Mouse (Mus musculus) lung, embryonic 16.5 days (tissue): ENCODE data around the gene Pnpla3. TPM values are rescaled to one million over a fixed set of nuclear protein-coding genes. Genes with fewer than 3 reads are reported as not detected.

Experiments
- ATAC-seq: fragments of 200-750 bp; cut with Nextera tagmentation; 2 replicates; pipeline ENCODE4 v1.8.0; 2017; ENCODE audit warnings: low read depth, mild to moderate bottlenecking, moderate library complexity
- H3K27ac ChIP-seq: fragments of 300-500 bp; sonication (generic); 2 replicates; pipeline ENCODE4 v1.5.1; 2014; ENCODE audit warnings: mild to moderate bottlenecking, control low read depth, low read length
- H3K27me3 ChIP-seq: fragments of 300-500 bp; sonication (generic); 2 replicates; pipeline ENCODE4 v1.6.1; 2014; ENCODE audit warnings: low read depth, low read length, mixed read lengths; ENCODE audit not compliant: control insufficient read depth, insufficient read depth
- H3K36me3 ChIP-seq: fragments of 300-500 bp; sonication (generic); 2 replicates; pipeline ENCODE4 v1.6.1; 2014; ENCODE audit warnings: low read length; ENCODE audit not compliant: control insufficient read depth, insufficient read depth
- H3K4me1 ChIP-seq: fragments of 300-500 bp; sonication (generic); replicated peaks from 2 replicates; pipeline ENCODE4 v1.6.1; 2014; ENCODE audit warnings: low read length, mixed read lengths; ENCODE audit not compliant: control insufficient read depth, insufficient read depth
- H3K4me2 ChIP-seq: fragments of 300-500 bp; sonication (generic); 2 replicates; pipeline ENCODE4 v1.6.1; 2014; ENCODE audit warnings: low read depth, low read length, control low read depth
- H3K4me3 ChIP-seq: fragments of 300-500 bp; sonication (generic); 2 replicates; pipeline ENCODE4 v1.5.1; 2014; ENCODE audit warnings: mild to moderate bottlenecking, low read length, control low read depth
- H3K9ac ChIP-seq: fragments of 300-500 bp; sonication (generic); 2 replicates; pipeline ENCODE4 v1.6.1; 2014; ENCODE audit warnings: low read length, control low read depth
- H3K9me3 ChIP-seq: fragments of 300-500 bp; sonication (generic); 2 replicates; pipeline ENCODE4 v1.6.1; 2016; ENCODE audit warnings: low read length; ENCODE audit not compliant: control insufficient read depth
- WGBS: fragments of 180-500 bp; shearing (Covaris S2); extraction: QIAGEN DNeasy Blood & Tissue Kit; methylation state at CpG from one replicate; pipeline ENCODE4 v1.1.7; 2014; 5-methylcytosine and 5-hydroxymethylcytosine counted together
- polyA plus RNA-seq: library from polyadenylated mRNA; unstranded; fragments of >200 nt; fragmentation: Nextera tagmentation; extraction: Ambion mirVana; gene quantifications from 2 replicates; pipeline ENCODE4 v1.2.1, GENCODE M21; 2015

Pnpla3 gene
- polyA plus RNA-seq, 1 experiment from 2014 or later, result not detected

DNA sequence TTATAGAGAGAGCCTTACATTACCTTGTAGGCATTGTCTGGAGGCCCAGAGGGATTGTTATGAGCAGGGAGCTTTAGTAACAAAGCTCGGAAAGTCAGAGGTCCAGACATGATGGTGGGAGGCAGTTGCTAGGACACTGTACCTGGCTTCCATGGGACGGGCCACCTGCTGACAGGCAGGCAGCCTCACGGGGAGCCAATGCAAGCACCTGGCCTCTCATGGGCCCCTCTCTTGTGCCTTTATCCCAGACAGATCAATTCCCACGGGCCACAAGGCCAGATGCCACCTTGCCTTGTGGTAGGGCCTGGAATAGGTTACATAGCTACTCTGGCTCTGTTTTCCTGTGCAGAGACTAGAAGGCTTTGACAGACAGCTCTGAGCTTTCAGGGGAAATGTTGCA is 43.9 kb downstream of the Pnpla3 start:
- no peak overlapping the region for H3K9ac ChIP-seq
- no peak overlapping the region for H3K4me2 ChIP-seq
- H3K27ac ChIP-seq, result no peak overlapping the region
- H3K4me3 ChIP-seq, result no peak overlapping the region
- H3K27me3 ChIP-seq, result no peaks in the 10 kb centered on the region
- WGBS, result 82% methylated on average over 4 of the region's 4 CpGs
- H3K9me3 ChIP-seq, result no peaks in the 10 kb centered on the region
- H3K36me3 ChIP-seq, result peaks cover 35% of the 10 kb centered on the region
- ATAC-seq, result no peak
- H3K4me1 ChIP-seq, result 0 out of 2 replicates have a peak, but pooled peaks cover 4% of the 10 kb centered on the region

DNA sequence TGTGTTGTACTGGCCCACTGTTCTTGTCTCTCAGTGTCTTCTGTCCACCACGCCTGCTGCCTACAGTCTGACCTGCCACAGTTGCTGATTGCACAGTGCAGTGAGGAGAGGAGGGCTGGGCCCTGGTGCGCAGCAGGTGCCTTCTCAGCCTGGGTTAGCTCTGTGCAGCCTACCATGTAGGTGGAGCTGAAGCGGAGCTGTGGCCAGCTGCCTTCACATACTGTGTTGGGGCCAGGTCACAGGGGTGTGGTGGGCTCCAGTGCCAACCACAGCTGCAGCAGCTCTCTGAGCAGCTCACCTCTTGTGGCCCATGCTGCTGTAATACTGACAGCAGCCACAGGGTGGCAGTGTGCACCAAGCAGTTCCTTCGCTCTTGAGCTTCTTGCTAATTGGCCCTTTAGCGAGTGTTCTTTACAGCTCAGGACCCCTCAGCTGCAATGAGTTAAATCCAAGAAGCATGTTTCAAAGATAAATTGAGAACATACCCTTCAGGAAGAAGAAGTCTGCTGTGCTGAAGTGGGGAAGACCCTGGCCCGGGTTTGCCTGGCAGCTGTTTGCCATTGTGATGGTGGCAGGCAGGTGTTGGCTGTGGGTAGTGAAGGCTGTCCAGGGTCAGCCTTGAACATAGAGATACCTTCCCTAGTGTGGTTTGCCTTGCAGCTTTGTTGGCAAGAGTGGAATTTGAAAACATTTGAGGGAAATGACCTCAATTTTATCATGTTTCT is 44.6 kb downstream of the Pnpla3 start:
- Histone ChIP-seq H3K4me1 (0 out of 2 replicates have a peak, but pooled peaks cover 4% of the 10 kb centered on the region), H3K9ac (no peak overlapping the region), H3K4me3 (no peak overlapping the region), H3K36me3 (peaks cover 30% of the 10 kb centered on the region), H3K4me2 (no peak overlapping the region), H3K27ac (no peak overlapping the region), H3K9me3 (no peaks in the 10 kb centered on the region), H3K27me3 (no peaks in the 10 kb centered on the region)
- peak; percentile 55 for ATAC-seq
- 44% methylated on average over 6 of the region's 6 CpGs for WGBS

DNA sequence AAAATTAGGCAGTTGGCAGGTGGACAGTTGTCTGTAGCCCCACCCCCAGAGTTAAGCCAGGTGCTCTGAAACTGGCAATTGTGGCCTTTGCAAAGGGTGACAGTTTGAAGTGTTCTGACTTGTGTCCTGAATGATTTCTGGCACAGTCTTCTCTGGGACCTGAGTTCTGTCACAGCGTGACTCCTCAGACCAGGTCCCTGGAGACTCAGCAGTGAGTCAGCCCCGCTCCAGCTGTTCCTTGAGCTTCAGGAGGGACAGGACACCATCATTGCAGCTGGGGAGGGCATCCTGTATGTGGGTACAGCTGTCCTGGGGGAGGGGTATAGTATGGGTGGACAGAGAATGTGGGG is 45.1 kb downstream of the Pnpla3 start:
- H3K27ac ChIP-seq, result no peak overlapping the region
- peaks cover 28% of the 10 kb centered on the region for H3K36me3 ChIP-seq

DNA sequence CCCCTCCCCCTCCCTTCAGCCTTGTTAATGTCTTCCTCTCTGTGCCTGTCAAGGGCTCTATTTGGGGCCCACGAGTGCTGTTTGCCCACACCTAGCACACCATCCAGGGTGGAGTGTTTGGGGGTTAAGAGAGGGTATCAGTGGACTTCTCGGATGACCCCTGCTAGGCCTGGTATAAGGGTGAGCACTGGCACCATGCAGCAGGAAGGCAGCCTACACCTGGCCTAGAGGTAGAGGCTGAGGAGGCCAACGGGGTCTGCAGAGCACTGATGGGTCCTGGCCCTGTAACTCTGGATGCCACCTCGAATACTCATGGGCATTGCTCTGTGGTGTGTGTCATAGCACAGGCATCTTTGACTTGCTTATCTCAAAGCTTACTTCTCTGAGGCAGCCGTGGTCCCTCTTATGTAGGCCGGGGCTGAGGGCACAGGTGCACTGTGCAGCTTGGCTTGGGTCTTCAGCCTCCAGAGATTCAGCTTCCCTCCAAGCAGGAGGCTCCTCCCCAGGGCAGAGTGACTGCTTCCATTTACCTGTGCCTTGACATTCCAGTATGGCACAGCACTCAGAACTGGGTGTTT is 45.6 kb downstream of the Pnpla3 start:
- H3K4me1 ChIP-seq, result 0 out of 2 replicates have a peak, but pooled peaks cover 4% of the 10 kb centered on the region
- ATAC-seq, result no peak
- H3K27ac ChIP-seq, result no peak overlapping the region
- H3K4me3 ChIP-seq, result no peak overlapping the region
- peaks cover 2% of the 10 kb centered on the region; the same call in 1 of the 2 replicates for H3K27me3 ChIP-seq
- no peak overlapping the region for H3K4me2 ChIP-seq
- WGBS, result 81% methylated on average over 6 of the region's 6 CpGs
- H3K9me3 ChIP-seq, result no peaks in the 10 kb centered on the region
- no peak overlapping the region for H3K9ac ChIP-seq
- H3K36me3 ChIP-seq, result peaks cover 25% of the 10 kb centered on the region

More for the DNA sequence above, 45.1 kb downstream of the Pnpla3 start:
- Histone ChIP-seq H3K4me1 (0 out of 2 replicates have a peak, but pooled peaks cover 4% of the 10 kb centered on the region), H3K27me3 (no peaks in the 10 kb centered on the region; the same call in 1 of the 2 replicates), H3K4me3 (no peak overlapping the region), H3K4me2 (no peak overlapping the region), H3K9ac (no peak overlapping the region), H3K9me3 (no peaks in the 10 kb centered on the region)
- WGBS, result 95% methylated on average over 2 of the region's 2 CpGs
- no peak for ATAC-seq

DNA sequence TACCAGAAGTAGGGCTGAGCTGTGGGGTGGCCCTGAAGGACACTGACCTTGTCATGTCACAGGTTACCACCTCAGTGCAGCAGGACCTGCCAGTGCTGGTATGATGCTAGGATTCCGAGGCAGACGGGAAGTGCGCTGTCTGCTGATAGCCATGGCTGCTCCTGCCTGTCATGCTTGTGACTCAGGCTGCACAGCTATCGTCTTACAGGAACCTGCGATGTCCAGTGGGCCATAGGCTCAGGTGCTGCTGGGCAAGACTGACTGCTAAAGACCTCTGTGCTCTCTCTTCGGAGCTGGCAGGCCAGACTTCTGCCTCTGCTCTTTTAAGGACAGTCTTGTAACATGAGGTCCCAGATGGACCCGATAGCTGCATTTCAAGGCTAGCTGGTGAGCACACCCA is 46.8 kb downstream of the Pnpla3 start:
- Histone ChIP-seq H3K36me3 (peaks cover 23% of the 10 kb centered on the region), H3K4me1 (peaks cover 7% of the 10 kb centered on the region; the same call in 1 of the 2 replicates), H3K4me3 (no peak overlapping the region), H3K27ac (no peak overlapping the region), H3K27me3 (peaks cover 2% of the 10 kb centered on the region; the same call in 1 of the 2 replicates), H3K4me2 (no peak overlapping the region), H3K9me3 (no peaks in the 10 kb centered on the region), H3K9ac (no peak overlapping the region)
- no peak for ATAC-seq
- WGBS, result 84% methylated on average over 7 of the region's 7 CpGs

DNA sequence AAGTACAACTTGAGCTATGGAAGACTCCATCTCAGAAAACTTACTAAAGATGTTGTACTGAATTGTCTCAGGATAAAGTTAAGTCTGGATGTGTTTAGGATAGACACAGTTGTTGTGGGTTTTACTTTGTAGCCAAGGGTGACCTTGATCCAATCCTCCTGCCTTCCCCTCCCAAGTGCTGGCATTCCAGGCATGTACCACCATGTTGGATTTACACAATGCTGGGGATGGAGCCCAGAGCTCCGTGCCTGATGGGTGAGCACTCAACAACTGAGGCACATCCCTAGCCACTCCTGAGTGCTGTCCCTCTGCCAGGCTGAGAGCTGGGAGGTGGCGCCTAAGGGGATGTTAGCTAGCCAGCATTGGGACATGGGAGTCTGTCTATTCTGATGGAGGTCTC is 47.6 kb downstream of the Pnpla3 start:
- no peak overlapping the region for H3K9ac ChIP-seq
- no peak overlapping the region for H3K27ac ChIP-seq
- no peak overlapping the region for H3K4me2 ChIP-seq
- H3K4me1 ChIP-seq, result peaks cover 4% of the 10 kb centered on the region; the same call in 1 of the 2 replicates
- ATAC-seq, result no peak
- H3K27me3 ChIP-seq, result peaks cover 2% of the 10 kb centered on the region; the same call in 1 of the 2 replicates
- no peak overlapping the region for H3K4me3 ChIP-seq
- H3K9me3 ChIP-seq, result no peaks in the 10 kb centered on the region
- 64% methylated on average over 2 of the region's 2 CpGs for WGBS
- H3K36me3 ChIP-seq, result peaks cover 17% of the 10 kb centered on the region

DNA sequence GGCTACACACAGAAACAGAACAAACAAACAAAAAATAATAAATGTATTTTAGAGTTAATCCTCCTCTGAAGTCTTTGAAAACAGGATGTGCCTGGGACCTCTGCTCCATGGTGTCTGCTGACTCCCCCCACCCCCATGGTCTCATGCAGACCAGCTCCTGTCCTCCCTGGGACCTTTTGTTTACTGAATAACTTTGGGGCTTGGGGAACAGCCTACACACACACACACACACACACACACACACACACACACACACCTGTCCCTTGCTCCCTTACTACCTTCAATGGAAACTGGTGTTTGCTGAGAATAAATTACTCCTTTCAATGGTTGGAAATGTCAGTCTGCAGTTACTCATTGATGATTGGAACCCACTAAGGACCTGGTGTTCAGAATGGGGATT is 48.4 kb downstream of the Pnpla3 start:
- peaks cover 12% of the 10 kb centered on the region for H3K36me3 ChIP-seq
- H3K4me3 ChIP-seq, result no peak overlapping the region
- no peak overlapping the region for H3K9ac ChIP-seq
- ATAC-seq, result no peak
- H3K4me1 ChIP-seq, result peaks cover 3% of the 10 kb centered on the region; the same call in 1 of the 2 replicates
- H3K4me2 ChIP-seq, result no peak overlapping the region
- H3K9me3 ChIP-seq, result no peaks in the 10 kb centered on the region
- H3K27ac ChIP-seq, result no peak overlapping the region
- peaks cover 2% of the 10 kb centered on the region; the same call in 1 of the 2 replicates for H3K27me3 ChIP-seq

DNA sequence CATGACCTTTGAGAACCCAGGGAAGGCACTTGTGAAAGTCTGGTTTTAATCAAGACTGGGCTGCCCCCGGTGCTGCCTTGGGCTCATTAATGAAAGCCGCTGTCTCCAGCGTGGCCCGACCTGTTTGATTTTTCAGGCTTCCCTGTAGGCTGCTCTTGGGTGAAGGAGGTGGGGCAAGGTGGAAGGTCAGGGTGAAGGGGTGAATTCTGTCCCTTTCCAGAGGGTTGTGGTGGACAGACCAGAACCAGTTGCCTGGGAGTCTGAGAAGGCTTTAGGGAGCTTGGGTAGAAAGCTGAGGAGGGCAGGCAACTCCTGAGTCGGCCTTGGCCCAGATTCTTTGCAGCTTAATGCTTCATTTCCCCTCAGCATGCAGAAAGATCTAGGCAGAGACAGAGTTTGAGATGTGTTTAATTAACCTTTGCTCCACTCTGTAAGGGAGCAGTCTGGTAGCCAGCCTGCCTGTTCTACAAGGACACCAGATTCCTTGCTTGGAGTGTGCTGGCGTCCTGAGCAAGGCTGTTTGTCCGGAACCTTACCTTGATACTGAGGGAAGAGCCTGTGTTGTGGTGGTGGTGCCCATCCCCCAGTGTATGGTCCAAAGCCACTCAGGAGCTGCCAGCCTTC is 48.9 kb downstream of the Pnpla3 start:
- Histone ChIP-seq H3K36me3 (peaks cover 7% of the 10 kb centered on the region; the same call in 1 of the 2 replicates), H3K4me3 (no peak overlapping the region), H3K4me2 (no peak overlapping the region), H3K27ac (no peak overlapping the region), H3K4me1 (peaks cover 3% of the 10 kb centered on the region; the same call in 1 of the 2 replicates), H3K27me3 (peaks cover 2% of the 10 kb centered on the region; the same call in 1 of the 2 replicates), H3K9me3 (no peaks in the 10 kb centered on the region), H3K9ac (no peak overlapping the region)
- ATAC-seq, result no peak
- 35% methylated on average over 7 of the region's 7 CpGs for WGBS
